In the genomic region with DNA sequence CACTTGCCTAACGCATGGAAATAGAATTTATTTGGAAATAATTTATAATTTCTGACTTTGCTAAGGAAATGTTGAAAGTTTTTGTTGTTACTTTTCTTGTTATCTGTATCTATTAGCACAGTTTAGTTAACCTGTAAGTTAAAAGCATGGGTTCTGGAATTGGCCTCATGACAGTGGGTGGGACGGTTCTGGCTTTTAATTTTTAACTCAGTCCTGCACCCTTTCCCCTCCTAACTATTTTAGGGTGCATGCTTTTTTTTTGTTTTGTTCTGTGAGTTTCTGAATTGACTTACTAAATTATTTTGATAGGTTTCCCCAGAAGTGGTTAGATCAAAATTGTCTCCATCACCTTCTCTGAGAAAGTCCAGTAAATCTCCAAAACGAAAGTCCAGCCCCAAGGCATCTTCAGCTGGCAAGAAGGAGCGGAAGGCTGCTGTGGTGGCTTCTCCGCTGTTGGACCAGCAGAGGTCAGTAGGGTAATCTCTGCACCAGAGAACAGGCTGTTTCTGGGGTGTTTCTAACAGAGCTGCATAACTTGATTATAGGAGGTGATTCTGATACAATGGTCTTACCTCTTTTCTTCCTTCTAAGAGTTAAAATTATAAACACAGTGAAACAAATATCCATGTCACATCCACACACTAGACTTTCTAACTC, we compare ENCODE assay signal across 9 mouse cellular contexts. TPM values are rescaled to one million over a fixed set of nuclear protein-coding genes. Genes with fewer than 3 reads are reported as not detected.
DNase-seq lines count a peak whose midpoint lies in the region; ATAC-seq and TF ChIP-seq lines count a peak whose summit lies in the region.
"Had no signal": no experiment of that assay in that cellular context is flagged by ENCODE, and none has a peak within 500 bp of the region (broad histone marks: within the 10 kb centered on the region; RNA-seq: fewer than 3 reads in every experiment).

No protein-coding gene starts in this region.

- DNase-seq in heart, adult 2 months = no peak
- peak; percentile 46 for DNase-seq in neural tube, embryonic 11.5 days (ENCODE audit: low spot score)
- DNase-seq in kidney, postnatal 0 days (ENCODE audit: low spot score) = peak; percentile 48
- DNase-seq in urinary bladder, postnatal 25 days (ENCODE audit: low spot score) = no peak
- no peak for DNase-seq in gastrocnemius, postnatal 4 days (ENCODE audit: low spot score in 2 of 2)

- intact Hi-C loops in heart, adult 2 months (cut with DNase I) = no loop called here

- ATAC-seq in heart, embryonic 11.5 days (replicated peaks; ENCODE audit: insufficient number of reproducible peaks, low FRiP score, low TSS enrichment) = no peak
- no peak for ATAC-seq in neural tube, embryonic 11.5 days (ENCODE audit: insufficient read depth, low FRiP score, low TSS enrichment)
- ATAC-seq in neural tube, embryonic 15.5 days (ENCODE audit: low FRiP score) = no peak
- no peak for ATAC-seq in kidney, postnatal 0 days (replicated peaks; ENCODE audit: low FRiP score, low read depth)
- no peak for ATAC-seq in forebrain, embryonic 16.5 days

- WGBS in heart, adult 2 months = 76% methylated on average over 5 of the region's 5 CpGs
- 76% methylated on average over 5 of the region's 5 CpGs for WGBS in heart, embryonic 11.5 days (ENCODE audit: insufficient replicate concordance)
- 71% methylated on average over 5 of the region's 5 CpGs for WGBS in neural tube, embryonic 11.5 days
- WGBS in neural tube, embryonic 15.5 days = 63% methylated on average over 5 of the region's 5 CpGs
- 60% methylated on average over 5 of the region's 5 CpGs for WGBS in kidney, postnatal 0 days
- WGBS in forebrain, embryonic 16.5 days = 66% methylated on average over 5 of the region's 5 CpGs

- TF ChIP-seq CTCF in heart, adult 2 months (IDR thresholded peaks at IDR 0.05) = peak; percentile 32
- TF ChIP-seq CTCF in kidney, postnatal 0 days (IDR thresholded peaks at IDR 0.05; ENCODE audit: low read depth) = peak; percentile 63

- TF ChIP-seq EP300 in heart, adult 2 months (IDR thresholded peaks at IDR 0.05; ENCODE audit: insufficient read depth, low read depth, low read length) = no peak

- H3K27me3 ChIP-seq in heart, adult 2 months (ENCODE audit: control insufficient read depth, insufficient read depth, low read length) = no peaks in the 10 kb centered on the region
- no peaks in the 10 kb centered on the region for H3K27me3 ChIP-seq in heart, embryonic 11.5 days (ENCODE audit: control insufficient read depth, insufficient read depth, low read length)
- H3K27me3 ChIP-seq in neural tube, embryonic 11.5 days (ENCODE audit: control insufficient read depth, insufficient read depth, low read length) = no peaks in the 10 kb centered on the region
- no peaks in the 10 kb centered on the region for H3K27me3 ChIP-seq in neural tube, embryonic 15.5 days (replicated peaks)
- no peaks in the 10 kb centered on the region for H3K27me3 ChIP-seq in kidney, postnatal 0 days (ENCODE audit: insufficient read depth, low read length)
- H3K27me3 ChIP-seq in forebrain, embryonic 16.5 days (replicated peaks; ENCODE audit: control insufficient read depth, insufficient read depth, low read length) = no peaks in the 10 kb centered on the region
- H3K27me3 ChIP-seq: limb, embryonic 12.5 days had no signal

- no peaks in the 10 kb centered on the region for H3K4me1 ChIP-seq in heart, adult 2 months (ENCODE audit: control insufficient read depth, insufficient read depth, low read length)
- no peaks in the 10 kb centered on the region for H3K4me1 ChIP-seq in heart, embryonic 11.5 days (ENCODE audit: control insufficient read depth, insufficient read depth, low read length)
- no peaks in the 10 kb centered on the region for H3K4me1 ChIP-seq in neural tube, embryonic 11.5 days (ENCODE audit: control insufficient read depth, insufficient read depth, low read length)
- no peaks in the 10 kb centered on the region for H3K4me1 ChIP-seq in neural tube, embryonic 15.5 days
- H3K4me1 ChIP-seq in kidney, postnatal 0 days (replicated peaks; ENCODE audit: insufficient read depth, low read length) = no peaks in the 10 kb centered on the region
- H3K4me1 ChIP-seq in forebrain, embryonic 16.5 days (replicated peaks; ENCODE audit: control insufficient read depth, insufficient read depth, low read length) = 0 out of 2 replicates have a peak, but pooled peaks cover 2% of the 10 kb centered on the region
- H3K4me1 ChIP-seq: limb, embryonic 12.5 days had no signal

- H3K4me3 ChIP-seq in heart, adult 2 months = no peak overlapping the region
- H3K4me3 ChIP-seq in heart, embryonic 11.5 days (ENCODE audit: low read depth, low read length) = no peak overlapping the region
- no peak overlapping the region for H3K4me3 ChIP-seq in neural tube, embryonic 11.5 days (ENCODE audit: low read depth, low read length)
- H3K4me3 ChIP-seq in neural tube, embryonic 15.5 days (replicated peaks) = no peak overlapping the region
- no peak overlapping the region for H3K4me3 ChIP-seq in kidney, postnatal 0 days (replicated peaks; ENCODE audit: low read depth, low read length)
- no peak overlapping the region for H3K4me3 ChIP-seq in forebrain, embryonic 16.5 days (replicated peaks; ENCODE audit: low read length)
- H3K4me3 ChIP-seq: limb, embryonic 12.5 days had no signal

- no peak overlapping the region for H3K4me2 ChIP-seq in heart, embryonic 11.5 days
- H3K4me2 ChIP-seq in neural tube, embryonic 11.5 days (ENCODE audit: low read depth) = no peak overlapping the region
- H3K4me2 ChIP-seq in neural tube, embryonic 15.5 days = no peak overlapping the region
- H3K4me2 ChIP-seq in kidney, postnatal 0 days (ENCODE audit: low read length) = no peak overlapping the region
- no peak overlapping the region for H3K4me2 ChIP-seq in forebrain, embryonic 16.5 days (ENCODE audit: low read length)
- H3K4me2 ChIP-seq: limb, embryonic 12.5 days had no signal

- no peaks in the 10 kb centered on the region for H3K36me3 ChIP-seq in heart, adult 2 months (ENCODE audit: control insufficient read depth, insufficient read depth, low read length)
- H3K36me3 ChIP-seq in heart, embryonic 11.5 days (ENCODE audit: control insufficient read depth, insufficient read depth, low read length) = no peaks in the 10 kb centered on the region
- H3K36me3 ChIP-seq in neural tube, embryonic 11.5 days (ENCODE audit: control insufficient read depth, insufficient read depth, low read length) = no peaks in the 10 kb centered on the region
- no peaks in the 10 kb centered on the region for H3K36me3 ChIP-seq in neural tube, embryonic 15.5 days
- H3K36me3 ChIP-seq in kidney, postnatal 0 days (ENCODE audit: insufficient read depth, low read length) = no peaks in the 10 kb centered on the region
- no peaks in the 10 kb centered on the region for H3K36me3 ChIP-seq in forebrain, embryonic 16.5 days (ENCODE audit: control insufficient read depth, insufficient read depth)

- no peaks in the 10 kb centered on the region for H3K9me3 ChIP-seq in heart, embryonic 11.5 days (replicated peaks; ENCODE audit: control insufficient read depth, low read length)
- no peaks in the 10 kb centered on the region for H3K9me3 ChIP-seq in neural tube, embryonic 11.5 days (ENCODE audit: control insufficient read depth, low read length)
- H3K9me3 ChIP-seq in neural tube, embryonic 15.5 days (replicated peaks) = no peaks in the 10 kb centered on the region
- H3K9me3 ChIP-seq in kidney, postnatal 0 days (replicated peaks; ENCODE audit: low read length) = no peaks in the 10 kb centered on the region
- no peaks in the 10 kb centered on the region for H3K9me3 ChIP-seq in forebrain, embryonic 16.5 days (ENCODE audit: control insufficient read depth, low read length)
- H3K9me3 ChIP-seq: limb, embryonic 12.5 days had no signal

- H3K79me2 ChIP-seq in heart, adult 2 months (replicated peaks; ENCODE audit: control insufficient read depth, insufficient read depth, low read length) = no peaks in the 10 kb centered on the region

- H3K27ac ChIP-seq in heart, adult 2 months = no peak overlapping the region
- H3K27ac ChIP-seq in heart, embryonic 11.5 days (ENCODE audit: low read depth, low read length) = no peak overlapping the region
- H3K27ac ChIP-seq in neural tube, embryonic 11.5 days (ENCODE audit: low read depth, low read length) = no peak overlapping the region
- H3K27ac ChIP-seq in neural tube, embryonic 15.5 days (replicated peaks) = no peak overlapping the region
- no peak overlapping the region for H3K27ac ChIP-seq in kidney, postnatal 0 days
- H3K27ac ChIP-seq in forebrain, embryonic 16.5 days (ENCODE audit: low read length) = no peak overlapping the region
- H3K27ac ChIP-seq: limb, embryonic 12.5 days had no signal

- no peak for TF ChIP-seq POLR2A in heart, adult 2 months (IDR thresholded peaks at IDR 0.05; ENCODE audit: insufficient read depth, low read depth, low read length)

- H3K9ac ChIP-seq in heart, adult 2 months (ENCODE audit: low read depth, low read length) = no peak overlapping the region
- H3K9ac ChIP-seq in heart, embryonic 11.5 days (ENCODE audit: low read depth, low read length) = no peak overlapping the region
- no peak overlapping the region for H3K9ac ChIP-seq in neural tube, embryonic 11.5 days (ENCODE audit: low read length)
- no peak overlapping the region for H3K9ac ChIP-seq in neural tube, embryonic 15.5 days (replicated peaks)
- no peak overlapping the region for H3K9ac ChIP-seq in kidney, postnatal 0 days (ENCODE audit: low read depth, low read length)
- H3K9ac ChIP-seq in forebrain, embryonic 16.5 days (replicated peaks; ENCODE audit: low read depth, low read length) = no peak overlapping the region
- H3K9ac ChIP-seq: limb, embryonic 12.5 days had no signal

RNA-seq across cellular contexts. Expression of gene Zc3h13, which starts 25.3 kb away (rescaled TPM):
- 10 to 100 TPM; 24.9 to 26.2 TPM for total RNA-seq in heart, adult 2 months (2021)
- 5.2 and 5.5 TPM in 2 replicates for polyA plus RNA-seq in heart, adult 2 months (2012; rRNA removed)
- polyA plus RNA-seq in heart, embryonic 11.5 days (2014; fragmentation: Nextera tagmentation; extraction: Ambion mirVana) = 17.3 and 20.2 TPM in 2 replicates
- polyA plus RNA-seq in neural tube, embryonic 11.5 days (2014; fragmentation: Nextera tagmentation; extraction: Ambion mirVana) = 35.1 and 36.1 TPM in 2 replicates
- 41.0 and 43.6 TPM in 2 replicates for polyA plus RNA-seq in neural tube, embryonic 15.5 days (2015; fragmentation: Nextera tagmentation; extraction: Ambion mirVana)
- polyA plus RNA-seq in kidney, postnatal 0 days (2015; fragmentation: Nextera tagmentation; extraction: Ambion mirVana) = 27.1 and 28.0 TPM in 2 replicates
- 53.4 and 54.7 TPM in 2 replicates for polyA plus RNA-seq in forebrain, embryonic 16.5 days (2015; fragmentation: Nextera tagmentation; extraction: Ambion mirVana)
- 10 to 100 TPM; 29.0 to 31.8 TPM for total RNA-seq in gastrocnemius, postnatal 4 days (2021)

Comparison
In these comparisons a context has a peak if more than half of its experiments do, and no peak if none do; other contexts are left out.
1. DNase-seq: peak in neural tube, embryonic 11.5 days (single experiment) and kidney, postnatal 0 days (single experiment); none in heart, adult 2 months (0 of 2), urinary bladder, postnatal 25 days (single experiment) and gastrocnemius, postnatal 4 days (0 of 2).